Mouse (Mus musculus) hindbrain, postnatal 0 days (tissue): ENCODE measurements at regions not wholly inside any gene's neighbourhood (a gene's known extent, or its start where the extent isn't known, plus 50 kb on each side); places are given as distances from the start of the nearest gene placed in this dataset.
A peak's percentile ranks its signal among the peaks of the same experiment; 100 is the strongest.

ENCODE experiments used
- ATAC-seq: fragments of 200-750 bp; cut with Nextera tagmentation; 2 replicates; pipeline ENCODE4 v1.8.0; 2017; ENCODE audit warnings: mild to moderate bottlenecking, moderate TSS enrichment, moderate library complexity
- DNase-seq: peaks from one replicate; pipeline ENCODE4 v3.0.0-alpha.2; 2015; ENCODE audit warnings: low spot score
- H3K27ac ChIP-seq: fragments of 300-500 bp; sonication (generic); 2 replicates; pipeline ENCODE4 v1.5.1; 2014; ENCODE audit warnings: mild to moderate bottlenecking
- H3K27me3 ChIP-seq: fragments of 300-500 bp; sonication (generic); 2 replicates; pipeline ENCODE4 v1.6.1; 2014; ENCODE audit warnings: low read length, mixed read lengths; ENCODE audit not compliant: insufficient read depth
- H3K36me3 ChIP-seq: fragments of 300-500 bp; sonication (generic); 2 replicates; pipeline ENCODE4 v1.6.1; 2014; ENCODE audit warnings: low read length, mixed read lengths; ENCODE audit not compliant: insufficient read depth
- H3K4me1 ChIP-seq: fragments of 300-500 bp; sonication (generic); 2 replicates; pipeline ENCODE4 v1.6.1; 2014; ENCODE audit warnings: antibody characterized with exemption, low read length, mixed read lengths; ENCODE audit not compliant: insufficient read depth
- H3K4me2 ChIP-seq: fragments of 300-500 bp; sonication (generic); 2 replicates; pipeline ENCODE4 v1.6.1; 2014; ENCODE audit warnings: low read depth, mild to moderate bottlenecking, low read length, moderate library complexity, mixed read lengths
- H3K4me3 ChIP-seq: fragments of 300-500 bp; sonication (generic); 2 replicates; pipeline ENCODE4 v1.5.1; 2014; ENCODE audit warnings: low read length
- H3K9ac ChIP-seq: fragments of 300-500 bp; sonication (generic); replicated peaks from 2 replicates; pipeline ENCODE4 v1.6.1; 2014; ENCODE audit warnings: mild to moderate bottlenecking, low read length, moderate library complexity, mixed read lengths
- H3K9me3 ChIP-seq: fragments of 300-500 bp; sonication (generic); 2 replicates; pipeline ENCODE4 v1.6.1; 2016; ENCODE audit warnings: low read length, mixed read lengths
- CTCF ChIP-seq: IDR thresholded peaks from 2 replicates; pipeline ENCODE4 v1.5.1; 2016; ENCODE audit warnings: antibody characterized with exemption, control low read depth, low read depth
- WGBS: fragments of 180-500 bp; shearing (Covaris S2); extraction: QIAGEN DNeasy Blood & Tissue Kit; methylation state at CpG from one replicate; pipeline ENCODE4 v1.1.7; 2014; 5-methylcytosine and 5-hydroxymethylcytosine counted together

DNA sequence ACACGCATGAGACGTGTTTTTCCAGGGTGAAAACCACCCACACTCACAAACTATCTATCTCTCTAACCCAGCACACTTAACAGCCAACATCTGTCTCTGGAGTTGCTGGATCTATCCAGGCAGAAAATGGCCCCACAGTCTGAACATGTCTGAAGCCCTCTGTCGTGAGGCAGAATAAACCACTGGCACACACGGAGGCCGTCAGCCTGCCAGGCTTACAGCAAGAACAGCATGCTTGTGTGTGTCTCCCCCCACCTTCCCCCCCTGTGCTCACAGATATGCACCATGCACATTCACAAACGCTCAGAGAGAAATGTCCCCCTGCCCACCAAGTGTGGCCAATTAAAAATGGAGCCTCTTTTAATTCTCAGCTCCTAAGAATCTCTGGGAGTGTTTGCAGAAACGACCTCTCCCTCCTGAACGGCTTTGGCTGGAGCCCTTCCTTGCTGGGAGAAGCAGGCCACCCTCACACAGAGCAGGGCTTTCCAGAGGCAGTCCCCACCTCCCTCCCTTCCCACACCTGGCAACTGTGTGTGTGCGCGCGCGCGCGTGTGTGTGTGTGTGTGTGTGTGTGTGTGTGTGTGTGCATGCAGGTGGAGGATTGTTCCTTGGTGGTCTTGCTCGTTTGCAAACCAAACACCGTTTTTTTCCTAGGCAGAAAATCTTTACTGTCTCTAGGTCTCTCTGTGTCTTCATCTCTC is 88.7 kb downstream of the Edn3 start:
- Histone ChIP-seq H3K9ac (no peak overlapping the region), H3K4me2 (no peak overlapping the region), H3K27ac (peak overlapping the region; percentile 64; the same call in 1 of the 2 replicates), H3K27me3 (no peaks in the 10 kb centered on the region), H3K4me1 (peaks cover 7% of the 10 kb centered on the region; the same call in 1 of the 2 replicates), H3K9me3 (no peaks in the 10 kb centered on the region), H3K4me3 (no peak overlapping the region), H3K36me3 (no peaks in the 10 kb centered on the region)
- ATAC-seq: peak; percentile 57
- WGBS: 45% methylated on average over 16 of the region's 16 CpGs
- peak; percentile 58 for DNase-seq
- no peak for TF ChIP-seq CTCF

GRCm38 (mm10) chr2:174850860-174851259 is 90.4 kb downstream of the Edn3 start:
- 56% methylated on average over 16 of the region's 16 CpGs for WGBS

GRCm38 (mm10) chr2:174851525-174852330 is 91.3 kb downstream of the Edn3 start:
- 13% methylated on average over 22 of the region's 22 CpGs for WGBS
- peak; percentile 98 for TF ChIP-seq CTCF
- Histone ChIP-seq H3K9ac (no peak overlapping the region), H3K4me1 (peaks cover 7% of the 10 kb centered on the region; the same call in 1 of the 2 replicates), H3K4me3 (no peak overlapping the region), H3K27me3 (no peaks in the 10 kb centered on the region), H3K4me2 (no peak overlapping the region), H3K9me3 (no peaks in the 10 kb centered on the region), H3K27ac (peak overlapping the region; percentile 41; the same call in 1 of the 2 replicates), H3K36me3 (no peaks in the 10 kb centered on the region)
- DNase-seq: peak; percentile 84
- peak; percentile 78 for ATAC-seq

More at GRCm38 (mm10) chr2:174850860-174851259, 90.4 kb downstream of the Edn3 start:
- Histone ChIP-seq H3K27ac (no peak overlapping the region), H3K9me3 (no peaks in the 10 kb centered on the region), H3K27me3 (no peaks in the 10 kb centered on the region), H3K9ac (no peak overlapping the region), H3K36me3 (no peaks in the 10 kb centered on the region), H3K4me2 (no peak overlapping the region), H3K4me1 (peaks cover 7% of the 10 kb centered on the region; the same call in 1 of the 2 replicates), H3K4me3 (no peak overlapping the region)
- no peak for DNase-seq
- no peak for ATAC-seq
- TF ChIP-seq CTCF: no peak

GRCm38 (mm10) chr2:174853786-174854185 is 93.4 kb downstream of the Edn3 start:
- Histone ChIP-seq H3K4me1 (peaks cover 6% of the 10 kb centered on the region; the same call in 1 of the 2 replicates), H3K9me3 (no peaks in the 10 kb centered on the region), H3K9ac (no peak overlapping the region), H3K4me3 (no peak overlapping the region), H3K36me3 (no peaks in the 10 kb centered on the region), H3K27ac (no peak overlapping the region), H3K4me2 (no peak overlapping the region), H3K27me3 (no peaks in the 10 kb centered on the region)
- ATAC-seq (no peak), DNase-seq (no peak)
- TF ChIP-seq CTCF: no peak
- WGBS: 91% methylated on average over 8 of the region's 8 CpGs

DNA sequence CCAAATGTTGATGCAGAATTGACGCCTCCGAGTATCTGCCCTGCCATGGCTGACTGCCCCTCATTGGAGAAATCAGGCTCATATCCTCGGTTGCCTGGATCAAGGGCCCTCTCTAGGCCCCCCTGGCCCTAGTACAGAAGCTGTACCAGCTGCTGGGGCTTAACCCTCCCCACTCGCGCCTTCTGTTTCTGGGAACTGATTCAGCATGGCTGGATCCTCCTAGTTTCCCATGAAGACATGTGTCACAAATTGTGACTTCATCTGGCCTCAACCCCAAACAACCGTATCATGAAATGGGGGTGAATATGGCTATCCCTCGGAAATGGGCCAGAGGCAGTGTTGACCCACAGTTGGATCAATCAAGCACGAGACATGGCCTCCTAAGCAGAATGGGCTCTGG is 95.1 kb downstream of the Edn3 start:
- H3K27ac ChIP-seq: no peak overlapping the region
- H3K27me3 ChIP-seq: no peaks in the 10 kb centered on the region
- no peaks in the 10 kb centered on the region for H3K9me3 ChIP-seq
- WGBS: 65% methylated on average over 8 of the region's 8 CpGs
- no peak overlapping the region for H3K4me2 ChIP-seq
- H3K9ac ChIP-seq: no peak overlapping the region
- no peaks in the 10 kb centered on the region for H3K36me3 ChIP-seq
- no peak overlapping the region for H3K4me3 ChIP-seq
- H3K4me1 ChIP-seq: no peaks in the 10 kb centered on the region
- DNase-seq (peak; percentile 15), ATAC-seq (no peak)
- no peak for TF ChIP-seq CTCF

GRCm38 (mm10) chr2:174856135-174856534 is 95.7 kb downstream of the Edn3 start:
- no peak overlapping the region for H3K4me2 ChIP-seq
- ATAC-seq (no peak), DNase-seq (no peak)
- no peaks in the 10 kb centered on the region for H3K27me3 ChIP-seq
- no peak overlapping the region for H3K27ac ChIP-seq
- H3K9me3 ChIP-seq: no peaks in the 10 kb centered on the region
- WGBS: 92% methylated on average over 5 of the region's 5 CpGs
- TF ChIP-seq CTCF: no peak
- no peaks in the 10 kb centered on the region for H3K4me1 ChIP-seq
- no peak overlapping the region for H3K4me3 ChIP-seq
- no peak overlapping the region for H3K9ac ChIP-seq
- H3K36me3 ChIP-seq: no peaks in the 10 kb centered on the region
